Mouse (Mus musculus) brain, embryonic 14.5 days (tissue): ENCODE measurements at regions not wholly inside any gene's neighbourhood (a gene's known extent, or its start where the extent isn't known, plus 50 kb on each side); places are given as distances from the start of the nearest gene placed in this dataset.

Source experiments
- DNase-seq: peaks from one replicate; pipeline ENCODE4 v3.0.0-alpha.2; 2011; ENCODE audit warnings: low read depth
- CTCF ChIP-seq: fragments of 200-500 bp; IDR thresholded peaks from 2 replicates; pipeline ENCODE4 v1.5.1; 2012; ENCODE audit warnings: inconsistent platforms, mild to moderate bottlenecking, moderate library complexity, borderline replicate concordance; ENCODE audit not compliant: insufficient read depth, insufficient read length; ENCODE audit errors: extremely low read depth
- POLR2A ChIP-seq: fragments of 200-500 bp; IDR thresholded peaks from 2 replicates; pipeline ENCODE4 v1.6.1; 2012; ENCODE audit warnings: mild to moderate bottlenecking, inconsistent platforms, borderline replicate concordance; ENCODE audit not compliant: poor library complexity, insufficient read depth, insufficient read length, severe bottlenecking; ENCODE audit errors: extremely low read depth

DNA sequence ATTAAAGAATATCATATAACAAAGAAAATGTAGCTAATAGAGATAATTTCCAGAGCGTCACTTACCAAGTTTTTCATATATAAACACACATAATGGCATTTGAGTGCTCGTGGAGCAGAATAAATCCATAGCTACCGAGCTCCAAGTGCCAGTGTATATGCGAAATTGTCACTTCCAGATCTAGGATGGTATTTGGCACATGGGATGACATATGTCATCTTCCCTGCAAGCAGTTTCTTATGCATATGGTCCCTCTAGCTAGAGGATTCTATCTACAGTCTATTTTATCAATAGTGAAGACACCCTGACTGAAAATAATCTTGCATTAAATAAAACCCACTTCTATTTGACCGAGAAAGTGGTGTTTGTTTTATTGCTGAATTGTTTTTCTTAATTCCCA lies 109.6 kb upstream of the Cdh6 start:
- DNase-seq = peak; percentile 82
- TF ChIP-seq POLR2A (no peak), CTCF (no peak)

DNA sequence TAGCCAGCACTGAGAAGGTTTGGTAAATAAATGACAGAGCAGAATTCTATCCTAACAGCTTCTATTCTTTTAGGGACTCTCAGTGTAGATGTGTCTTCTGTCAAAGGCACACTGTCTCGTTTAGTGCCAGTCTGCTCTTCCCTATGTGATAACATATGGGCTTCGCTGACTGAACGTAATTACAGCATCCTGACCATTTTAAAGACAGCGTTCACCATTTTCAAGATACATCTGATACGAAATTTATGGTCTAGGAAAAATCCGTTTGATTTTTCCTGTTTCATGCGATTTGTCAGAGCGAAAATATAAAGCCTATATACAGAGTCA lies 103.4 kb upstream of the Cdh6 start:
- peak; percentile 67 for DNase-seq
- no peak for TF ChIP-seq POLR2A
- no peak for TF ChIP-seq CTCF

DNA sequence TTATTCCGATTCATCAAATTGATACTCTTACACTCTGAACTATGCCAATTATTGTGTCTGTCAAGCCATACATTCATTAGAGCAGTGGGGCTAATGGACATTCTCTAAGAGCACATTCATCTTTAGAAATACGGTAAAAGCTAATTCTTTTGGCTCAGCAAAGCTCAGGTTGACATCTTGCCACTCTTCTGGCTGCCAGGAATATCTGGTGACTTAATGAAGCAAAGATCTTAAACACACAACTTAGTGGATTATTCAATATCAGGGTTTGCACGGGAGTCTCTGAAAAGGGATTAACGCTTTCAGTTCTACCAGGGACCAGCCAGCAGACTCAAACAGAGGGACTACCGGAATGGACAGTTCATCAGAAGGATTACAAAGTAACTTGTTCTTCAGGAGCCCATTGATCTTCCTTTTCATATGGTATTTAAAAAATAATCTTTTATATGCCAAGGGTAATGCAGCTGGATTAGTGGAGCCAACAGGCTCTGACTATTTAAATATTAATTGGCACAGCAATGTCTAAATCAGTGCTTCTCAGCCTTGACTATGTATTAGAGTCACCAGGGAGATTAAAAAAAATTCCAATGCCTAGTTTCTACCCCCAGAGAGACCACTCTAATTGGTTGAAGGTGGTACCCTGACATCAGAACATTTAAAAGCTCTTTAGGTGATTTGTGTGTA lies 102.9 kb upstream of the Cdh6 start:
- peak; percentile 72 for DNase-seq
- TF ChIP-seq CTCF (no peak), POLR2A (no peak)

GRCm38 (mm10) chr15:13275326-13275725 lies 101.9 kb upstream of the Cdh6 start:
- DNase-seq = no peak
- no peak for TF ChIP-seq POLR2A
- TF ChIP-seq CTCF = no peak

GRCm38 (mm10) chr15:13274366-13275067 lies 101.0 kb upstream of the Cdh6 start:
- DNase-seq = no peak
- TF ChIP-seq CTCF (no peak), POLR2A (no peak)

- DNase-seq = no peak
- TF ChIP-seq CTCF (no peak), POLR2A (no peak)
Observed at GRCm38 (mm10) chr15:13246053-13246696, 72.7 kb upstream of the Cdh6 start.

DNA sequence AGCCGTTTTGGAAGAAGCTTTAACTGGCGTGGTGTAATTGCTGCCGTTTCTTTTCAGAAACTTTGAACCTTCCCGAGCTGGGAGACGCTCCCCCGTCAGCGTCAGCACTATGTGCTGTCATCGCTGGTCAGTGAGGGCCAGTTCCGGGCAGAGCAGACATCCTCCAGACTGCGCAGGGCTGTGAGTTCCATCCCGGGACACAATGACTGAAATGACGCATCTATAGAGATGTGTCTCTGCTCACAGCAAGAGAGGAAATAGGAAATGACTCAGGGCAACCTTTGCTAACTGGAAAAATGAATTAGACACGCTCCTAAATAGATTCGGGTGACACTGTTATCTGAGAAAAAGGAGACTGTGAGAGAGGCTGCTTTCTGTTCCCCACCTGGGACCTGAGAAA lies 70.8 kb upstream of the Cdh6 start:
- peak; percentile 6 for DNase-seq
- no peak for TF ChIP-seq POLR2A
- TF ChIP-seq CTCF = no peak

GRCm38 (mm10) chr15:13243561-13243960 lies 70.1 kb upstream of the Cdh6 start:
- TF ChIP-seq CTCF (no peak), POLR2A (no peak)
- no peak for DNase-seq

GRCm38 (mm10) chr15:13240931-13241330 lies 67.5 kb upstream of the Cdh6 start:
- TF ChIP-seq POLR2A = no peak
- no peak for TF ChIP-seq CTCF
- DNase-seq = no peak

- TF ChIP-seq CTCF (no peak), POLR2A (no peak)
- no peak for DNase-seq
Observed at GRCm38 (mm10) chr15:13236869-13237507, 63.5 kb upstream of the Cdh6 start.

GRCm38 (mm10) chr15:13232567-13233259 lies 59.2 kb upstream of the Cdh6 start:
- peak; percentile 66 for DNase-seq
- no peak for TF ChIP-seq POLR2A
- TF ChIP-seq CTCF = no peak

- no peak for TF ChIP-seq POLR2A
- no peak for TF ChIP-seq CTCF
- DNase-seq = no peak
Observed at GRCm38 (mm10) chr15:13231550-13231949, 58.1 kb upstream of the Cdh6 start.

GRCm38 (mm10) chr15:13228125-13228524 lies 54.6 kb upstream of the Cdh6 start:
- DNase-seq = no peak
- TF ChIP-seq CTCF = no peak
